Mouse (Mus musculus) CD4-positive, CD25-positive, alpha-beta regulatory T cell, adult 4 months (primary cell): ENCODE results near the gene Rtraf. TPM values are rescaled to one million over a fixed set of nuclear protein-coding genes. Genes with fewer than 3 reads are reported as not detected.
"Not testable (repeated sequence)": the region's sequence is repeated elsewhere in the genome, so short reads cannot be mapped to it uniquely, and the experiment has no call there.

Source experiments
- ATAC-seq: one replicate; pipeline ENCODE4 v1.8.0; 2017
- polyA plus RNA-seq, 2 experiments: library from polyadenylated mRNA; unstranded; fragments of 100-300 nt; shearing (Covaris generic); gene quantifications; one replicate each; pipeline ENCODE4 v1.2.1; 2017

Rtraf gene
- 100 to 1,000 TPM; 100 to 114 TPM for polyA plus RNA-seq

- peak; percentile 96 for ATAC-seq
Observed at GRCm38 (mm10) chr14:19823321-19824142, at the start of gene Rtraf. Rtraf (minus strand) TSS chr14:19823824.

GRCm38 (mm10) chr14:19867286-19867935 is 43.8 kb upstream of the Rtraf start:
- ATAC-seq: no peak

- ATAC-seq: not testable (repeated sequence)
Observed at GRCm38 (mm10) chr14:19865121-19865520, 41.5 kb upstream of the Rtraf start.

- no peak for ATAC-seq
Observed at GRCm38 (mm10) chr14:19861311-19862080, 37.9 kb upstream of the Rtraf start.

- no peak for ATAC-seq
Observed at GRCm38 (mm10) chr14:19860281-19860680, 36.7 kb upstream of the Rtraf start.

GRCm38 (mm10) chr14:19858808-19859776 is 35.5 kb upstream of the Rtraf start:
- ATAC-seq: no peak

GRCm38 (mm10) chr14:19858279-19858678 is 34.7 kb upstream of the Rtraf start:
- ATAC-seq: no peak

GRCm38 (mm10) chr14:19853471-19853870 is 29.8 kb upstream of the Rtraf start:
- no peak for ATAC-seq

GRCm38 (mm10) chr14:19839600-19840332 is 16.1 kb upstream of the Rtraf start:
- peak; percentile 67 for ATAC-seq

- ATAC-seq: no peak
Observed at GRCm38 (mm10) chr14:19836289-19836688, 12.7 kb upstream of the Rtraf start.

- ATAC-seq: no peak
Observed at GRCm38 (mm10) chr14:19825481-19825880, 1.9 kb upstream of the Rtraf start.

GRCm38 (mm10) chr14:19821686-19822085 is 1.9 kb downstream of the Rtraf start:
- no peak for ATAC-seq

GRCm38 (mm10) chr14:19817949-19818348 is 5.7 kb downstream of the Rtraf start:
- peak; percentile 84 for ATAC-seq

GRCm38 (mm10) chr14:19813061-19813460 is 10.6 kb downstream of the Rtraf start:
- ATAC-seq: no peak

GRCm38 (mm10) chr14:19809934-19810333 is 13.7 kb downstream of the Rtraf start:
- no peak for ATAC-seq

- ATAC-seq: no peak
Observed at GRCm38 (mm10) chr14:19807858-19808257, 15.8 kb downstream of the Rtraf start.

GRCm38 (mm10) chr14:19807339-19807738 is 16.3 kb downstream of the Rtraf start:
- ATAC-seq: no peak

GRCm38 (mm10) chr14:19803623-19804022 is 20.0 kb downstream of the Rtraf start:
- no peak for ATAC-seq

GRCm38 (mm10) chr14:19803222-19803621 is 20.4 kb downstream of the Rtraf start:
- ATAC-seq: no peak

GRCm38 (mm10) chr14:19801474-19802215 is 22.0 kb downstream of the Rtraf start:
- ATAC-seq: no peak
